Mouse (Mus musculus): ENCODE data around the gene Rab43. TPM values are rescaled to one million over a fixed set of nuclear protein-coding genes. Genes with fewer than 3 reads are reported as not detected.
"Not testable (repeated sequence)": the region's sequence is repeated elsewhere in the genome, so short reads cannot be mapped to it uniquely, and the experiment has no call there.

The Rab43 gene
- polyA plus RNA-seq, 1 experiment from 2014 or later, result 10.8 TPM

DNA sequence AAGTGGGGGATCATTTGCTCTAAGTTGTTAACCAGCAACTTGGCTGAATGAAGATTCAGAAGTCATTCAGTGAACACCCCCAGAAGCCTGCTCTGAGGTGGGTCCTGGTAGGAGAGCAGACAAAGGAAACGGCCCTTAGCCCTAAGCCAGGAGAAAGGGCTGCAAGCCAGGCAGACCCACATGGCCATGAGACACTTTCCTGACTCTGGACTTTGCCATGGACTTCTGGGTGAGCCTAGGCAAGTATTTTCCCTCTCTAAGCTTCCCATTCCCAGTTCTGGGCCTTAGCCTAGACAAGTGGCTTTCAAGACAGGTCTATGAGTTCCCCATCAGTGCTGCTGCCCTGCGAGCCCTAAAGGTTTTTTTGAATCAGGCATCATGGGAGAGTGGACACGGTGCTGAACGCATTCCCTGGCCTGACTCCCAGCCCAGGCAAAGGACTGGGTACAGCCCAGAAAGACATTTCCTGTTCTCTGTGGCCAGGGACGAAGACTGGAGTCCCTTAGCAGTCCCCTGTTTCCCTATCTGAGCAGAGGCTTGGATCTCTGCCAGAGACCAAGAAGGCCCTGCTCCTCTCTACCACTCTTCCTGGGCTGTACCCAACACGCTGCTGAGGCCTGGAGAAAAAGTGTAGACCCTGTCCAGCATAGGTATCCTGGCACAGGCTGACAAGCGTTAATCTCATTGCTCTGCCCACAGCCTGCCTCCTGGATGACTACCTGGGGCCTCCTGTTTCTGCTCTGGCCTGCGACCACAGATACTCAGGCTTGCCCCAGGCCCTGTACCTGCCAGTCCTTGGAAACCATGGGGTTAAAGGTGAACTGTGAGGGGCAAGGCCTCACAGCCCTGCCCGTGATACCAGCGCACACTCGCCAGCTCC lies 33.4 kb downstream of the Rab43 start:
- Histone ChIP-seq H3K4me1 (no peaks in the 10 kb centered on the region), H3K36me3 (no peaks in the 10 kb centered on the region), H3K27ac (no peak overlapping the region), H3K27me3 (replicated peaks) (no peaks in the 10 kb centered on the region), H3K4me3 (no peak overlapping the region), H3K9me3 (no peaks in the 10 kb centered on the region), H3K9ac (no peak overlapping the region), H3K4me2 (replicated peaks) (no peak overlapping the region)
- ATAC-seq (ENCODE audit: low FRiP score, low read depth), result no peak
- 84% methylated on average over 11 of the region's 11 CpGs for WGBS

DNA sequence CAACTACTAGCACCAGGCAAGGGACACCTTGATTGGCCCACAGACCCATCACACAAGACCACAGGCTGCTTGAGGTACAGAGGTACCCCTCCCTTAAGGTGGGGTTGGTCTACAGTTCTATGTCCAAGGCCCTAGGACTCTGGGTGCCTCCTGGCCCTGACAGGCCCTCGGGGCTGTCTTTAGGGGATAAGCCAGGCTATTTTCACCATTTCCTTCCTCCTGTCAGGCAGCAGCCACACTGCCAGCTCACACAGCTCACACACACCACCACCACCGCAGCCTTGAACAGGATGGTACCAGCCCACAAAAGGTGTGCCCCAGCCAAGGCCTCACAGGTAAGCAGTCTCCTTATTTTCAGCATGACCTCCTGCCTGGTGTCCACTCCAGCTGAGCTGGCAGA lies 34.1 kb downstream of the Rab43 start, which contains the start of gene Gp9:
Gene Gp9 (plus strand): TSS at position 231 of the 400 bp plus-strand sequence.
- no peaks in the 10 kb centered on the region for H3K9me3 ChIP-seq
- H3K4me1 ChIP-seq, result no peaks in the 10 kb centered on the region
- H3K36me3 ChIP-seq, result no peaks in the 10 kb centered on the region
- no peak within 1 kb of the TSS for H3K9ac ChIP-seq
- no peak within 1 kb of the TSS for H3K4me2 ChIP-seq (replicated peaks)
- no peak within 1 kb of the TSS for H3K4me3 ChIP-seq
- H3K27me3 ChIP-seq (replicated peaks), result no peaks in the 10 kb centered on the region
- H3K27ac ChIP-seq, result no peak within 1 kb of the TSS
- WGBS, result 70% methylated on average over 2 of the region's 2 CpGs
- ATAC-seq (ENCODE audit: low FRiP score, low read depth), result no peak

DNA sequence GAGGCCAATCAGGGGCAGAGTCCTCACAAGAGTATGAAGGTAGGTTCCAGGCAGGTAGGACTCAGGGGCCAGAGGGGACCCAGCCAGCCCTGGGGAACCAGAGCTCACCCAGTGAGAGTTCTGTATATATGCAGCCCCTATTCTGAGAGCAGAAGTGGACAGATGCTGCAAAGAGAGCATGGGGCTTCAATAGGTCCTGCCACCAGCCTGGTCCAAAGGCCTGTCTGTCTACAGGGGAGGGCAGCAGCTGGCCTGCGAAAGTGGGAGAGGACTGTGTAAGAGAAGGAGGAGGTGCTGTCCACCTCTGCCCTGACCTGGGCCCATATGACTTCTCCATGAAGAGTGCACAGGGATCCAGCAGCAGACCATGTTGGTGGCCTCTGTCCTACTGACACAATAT lies 35.3 kb downstream of the Rab43 start:
- Histone ChIP-seq H3K9ac (no peak overlapping the region), H3K4me2 (replicated peaks) (no peak overlapping the region), H3K27ac (no peak overlapping the region), H3K27me3 (replicated peaks) (no peaks in the 10 kb centered on the region), H3K36me3 (no peaks in the 10 kb centered on the region), H3K9me3 (no peaks in the 10 kb centered on the region), H3K4me3 (no peak overlapping the region), H3K4me1 (no peaks in the 10 kb centered on the region)
- WGBS, result 86% methylated on average over 1 of the region's 1 CpGs
- ATAC-seq (ENCODE audit: low FRiP score, low read depth), result no peak

DNA sequence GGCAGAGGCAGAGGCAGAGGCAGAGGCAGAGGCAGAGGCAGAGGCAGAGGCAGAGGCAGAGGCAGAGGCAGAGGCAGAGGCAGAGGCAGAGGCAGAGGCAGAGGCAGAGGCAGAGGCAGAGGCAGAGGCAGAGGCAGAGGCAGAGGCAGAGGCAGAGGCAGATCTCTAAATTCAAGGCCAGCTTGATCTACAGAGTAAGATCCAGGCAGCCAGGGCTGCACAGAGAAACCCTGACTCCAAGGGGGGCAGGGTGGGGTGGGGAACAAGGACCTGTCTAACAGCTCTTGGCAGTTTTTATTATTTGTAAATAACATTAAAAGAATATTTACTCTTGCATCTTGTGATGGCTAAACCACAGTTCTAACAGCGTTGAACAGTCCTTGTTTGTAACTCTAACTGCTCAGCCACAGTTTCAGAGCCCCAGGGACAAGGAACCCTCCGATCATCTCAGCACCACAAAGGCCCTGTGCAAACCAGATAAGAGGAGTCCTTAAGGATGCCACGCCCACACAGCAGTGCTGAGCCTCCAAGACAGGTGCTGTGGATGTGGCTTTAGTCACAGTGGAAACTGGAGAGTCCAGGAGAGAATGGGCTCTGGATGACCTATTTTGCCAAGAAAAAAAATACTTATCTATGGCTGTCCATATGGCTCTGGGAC lies 36.2 kb downstream of the Rab43 start:
- Histone ChIP-seq H3K9ac (no peak overlapping the region), H3K4me1 (no peaks in the 10 kb centered on the region), H3K4me3 (no peak overlapping the region), H3K36me3 (no peaks in the 10 kb centered on the region), H3K4me2 (replicated peaks) (no peak overlapping the region), H3K27me3 (replicated peaks) (no peaks in the 10 kb centered on the region), H3K27ac (no peak overlapping the region), H3K9me3 (no peaks in the 10 kb centered on the region)
- WGBS, result 78% methylated on average over 3 of the region's 3 CpGs
- no peak for ATAC-seq (ENCODE audit: low FRiP score, low read depth)

DNA sequence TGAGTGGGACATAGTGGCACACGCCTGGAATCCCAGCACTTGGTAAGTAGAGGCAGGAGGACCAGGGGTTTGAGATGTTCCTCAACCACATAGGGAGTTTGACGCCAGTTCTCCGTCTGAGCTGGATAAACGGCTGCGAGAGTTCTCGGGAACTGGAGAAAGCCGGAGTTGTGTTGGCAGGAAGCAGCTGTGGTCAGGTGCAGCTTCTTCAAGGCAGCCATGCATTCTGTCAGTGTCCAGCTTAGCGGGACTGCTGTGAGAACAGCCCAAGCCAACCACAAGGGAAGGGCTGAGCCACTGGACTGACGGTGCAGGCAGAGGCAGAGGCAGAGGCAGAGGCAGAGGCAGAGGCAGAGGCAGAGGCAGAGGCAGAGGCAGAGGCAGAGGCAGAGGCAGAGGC lies 37.1 kb downstream of the Rab43 start:
- 85% methylated on average over 9 of the region's 9 CpGs for WGBS
- H3K4me2 ChIP-seq (replicated peaks), result no peak overlapping the region
- H3K27ac ChIP-seq, result no peak overlapping the region
- no peaks in the 10 kb centered on the region for H3K9me3 ChIP-seq
- H3K9ac ChIP-seq, result no peak overlapping the region
- H3K4me3 ChIP-seq, result no peak overlapping the region
- no peaks in the 10 kb centered on the region for H3K4me1 ChIP-seq
- H3K36me3 ChIP-seq, result no peaks in the 10 kb centered on the region
- ATAC-seq (ENCODE audit: low FRiP score, low read depth), result no peak
- H3K27me3 ChIP-seq (replicated peaks), result no peaks in the 10 kb centered on the region

DNA sequence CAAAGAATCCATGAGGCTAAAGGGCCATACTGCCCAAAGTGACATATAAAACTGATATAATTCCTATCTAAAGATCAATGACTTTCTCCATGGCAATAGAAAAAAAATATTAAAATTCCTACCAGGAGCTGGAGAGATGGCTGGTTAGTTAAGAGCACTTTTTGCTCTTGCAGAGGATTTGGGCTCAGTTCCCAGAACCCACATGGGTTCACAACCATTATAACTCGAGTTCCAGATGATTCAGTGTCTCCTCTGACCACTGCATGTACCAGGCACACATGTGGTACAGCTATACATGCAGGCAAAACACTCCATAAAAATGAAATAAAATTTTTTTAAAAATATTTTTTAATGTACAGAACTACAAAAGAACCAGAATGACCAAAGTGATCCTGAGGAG lies 37.5 kb downstream of the Rab43 start:
- H3K4me1 ChIP-seq, result no peaks in the 10 kb centered on the region
- no peaks in the 10 kb centered on the region for H3K9me3 ChIP-seq
- no peaks in the 10 kb centered on the region for H3K27me3 ChIP-seq (replicated peaks)
- H3K27ac ChIP-seq, result no peak overlapping the region
- ATAC-seq (ENCODE audit: low FRiP score, low read depth), result no peak
- no peak overlapping the region for H3K4me2 ChIP-seq (replicated peaks)
- H3K36me3 ChIP-seq, result no peaks in the 10 kb centered on the region
- whole genome bisulfite sequencing, result 54% methylated on average over 1 of the region's 1 CpGs
- H3K4me3 ChIP-seq, result no peak overlapping the region
- H3K9ac ChIP-seq, result no peak overlapping the region

DNA sequence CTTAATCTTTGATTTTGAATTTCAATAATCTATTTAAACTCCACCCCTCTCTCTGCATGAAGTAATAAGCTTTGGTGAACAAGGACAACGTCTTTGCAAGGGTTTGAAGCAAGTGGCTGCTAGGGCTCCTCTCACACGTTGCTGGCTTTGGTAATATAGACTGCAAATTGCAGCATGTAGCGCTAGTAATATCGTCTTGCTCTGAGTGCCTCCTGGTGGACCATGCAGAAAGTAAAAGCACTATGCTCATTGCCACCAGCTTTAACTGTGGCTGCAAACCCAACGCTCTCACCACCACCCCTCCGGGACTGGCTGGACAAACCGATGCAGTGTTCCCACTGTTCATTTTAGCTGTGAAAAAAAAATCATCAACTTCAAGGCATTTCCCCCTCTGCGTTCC lies 41.3 kb downstream of the Rab43 start:
- no peaks in the 10 kb centered on the region for H3K4me1 ChIP-seq
- no peak overlapping the region for H3K4me2 ChIP-seq (replicated peaks)
- no peak overlapping the region for H3K4me3 ChIP-seq
- H3K36me3 ChIP-seq, result no peaks in the 10 kb centered on the region
- no peak for ATAC-seq (ENCODE audit: low FRiP score, low read depth)
- H3K9ac ChIP-seq, result no peak overlapping the region
- 60% methylated on average over 8 of the region's 8 CpGs for WGBS
- H3K9me3 ChIP-seq, result no peaks in the 10 kb centered on the region
- no peak overlapping the region for H3K27ac ChIP-seq
- H3K27me3 ChIP-seq (replicated peaks), result no peaks in the 10 kb centered on the region

DNA sequence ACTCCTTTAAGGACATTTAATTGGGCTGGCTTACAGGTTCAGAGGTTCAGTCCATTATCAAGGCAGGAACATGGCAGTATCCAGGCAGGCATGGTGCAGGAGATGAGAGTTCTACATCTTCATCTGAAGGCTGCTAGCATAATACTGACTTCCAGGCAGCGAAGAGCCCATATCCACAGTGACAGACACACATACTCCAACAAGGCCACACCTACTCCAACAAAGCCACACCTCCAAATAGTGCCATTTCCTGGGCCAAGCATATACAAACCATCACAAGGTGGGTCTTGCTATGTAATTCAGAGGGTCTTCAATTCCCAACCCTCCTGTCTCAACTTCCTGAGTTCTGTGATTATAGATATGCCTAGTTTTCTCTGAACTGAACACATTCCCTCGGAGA lies 47.7 kb downstream of the Rab43 start:
- not testable (repeated sequence) for H3K4me2 ChIP-seq (replicated peaks); ATAC-seq (ENCODE audit: low FRiP score, low read depth); H3K27me3 ChIP-seq (replicated peaks); H3K4me1 ChIP-seq; H3K9ac ChIP-seq; H3K9me3 ChIP-seq; H3K27ac ChIP-seq; H3K4me3 ChIP-seq; H3K36me3 ChIP-seq
- WGBS, result 91% methylated on average over 2 of the region's 2 CpGs

- H3K27ac ChIP-seq, result no peak overlapping the region
- H3K27me3 ChIP-seq (replicated peaks), result no peaks in the 10 kb centered on the region
- H3K4me2 ChIP-seq (replicated peaks), result no peak overlapping the region
- H3K4me3 ChIP-seq, result no peak overlapping the region
- no peaks in the 10 kb centered on the region for H3K4me1 ChIP-seq
- no peak overlapping the region for H3K9ac ChIP-seq
- H3K9me3 ChIP-seq, result no peaks in the 10 kb centered on the region
- ATAC-seq (ENCODE audit: low FRiP score, low read depth), result no peak
- WGBS, result 71% methylated on average over 4 of the region's 4 CpGs
- no peaks in the 10 kb centered on the region for H3K36me3 ChIP-seq
These were observed 48.3 kb downstream of the Rab43 start for GRCm38 (mm10) chr6:87763376-87764280.

GRCm38 (mm10) chr6:87762161-87762560 lies 49.8 kb downstream of the Rab43 start:
- Histone ChIP-seq H3K4me2 (replicated peaks) (no peak overlapping the region), H3K9ac (no peak overlapping the region), H3K4me3 (no peak overlapping the region), H3K27ac (no peak overlapping the region), H3K36me3 (peaks cover under 1% of the 10 kb centered on the region; the same call in 1 of the 2 replicates), H3K9me3 (no peaks in the 10 kb centered on the region), H3K27me3 (replicated peaks) (no peaks in the 10 kb centered on the region), H3K4me1 (no peaks in the 10 kb centered on the region)
- WGBS, result 88% methylated on average over 5 of the region's 5 CpGs
- no peak for ATAC-seq (ENCODE audit: low FRiP score, low read depth)

DNA sequence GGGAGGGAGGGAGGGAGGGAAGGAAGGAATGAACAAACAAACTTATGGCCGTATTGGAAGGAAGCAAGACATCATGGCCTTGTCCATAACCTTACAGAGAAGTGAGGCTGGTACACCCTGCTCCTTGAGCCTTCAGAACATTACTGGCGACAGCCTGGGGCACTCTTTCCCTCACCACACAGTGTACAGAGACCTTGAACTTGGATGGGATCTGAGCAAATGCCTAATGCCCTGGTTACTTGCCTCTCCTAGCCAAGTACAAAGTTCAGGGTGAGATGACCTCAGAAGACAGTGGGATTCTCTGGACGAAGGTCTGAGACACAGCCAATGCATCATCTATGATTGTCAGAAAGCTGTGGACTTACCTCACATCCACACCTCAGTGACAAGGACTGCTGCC lies 52.1 kb downstream of the Rab43 start:
- no peak for ATAC-seq (ENCODE audit: low FRiP score, low read depth)
- H3K4me1 ChIP-seq, result no peaks in the 10 kb centered on the region
- H3K36me3 ChIP-seq, result peaks cover 15% of the 10 kb centered on the region
- no peak overlapping the region for H3K4me3 ChIP-seq
- H3K27ac ChIP-seq, result no peak overlapping the region
- no peak overlapping the region for H3K9ac ChIP-seq
- no peaks in the 10 kb centered on the region for H3K9me3 ChIP-seq
- H3K4me2 ChIP-seq (replicated peaks), result no peak overlapping the region
- H3K27me3 ChIP-seq (replicated peaks), result no peaks in the 10 kb centered on the region
- WGBS, result 71% methylated on average over 3 of the region's 3 CpGs

DNA sequence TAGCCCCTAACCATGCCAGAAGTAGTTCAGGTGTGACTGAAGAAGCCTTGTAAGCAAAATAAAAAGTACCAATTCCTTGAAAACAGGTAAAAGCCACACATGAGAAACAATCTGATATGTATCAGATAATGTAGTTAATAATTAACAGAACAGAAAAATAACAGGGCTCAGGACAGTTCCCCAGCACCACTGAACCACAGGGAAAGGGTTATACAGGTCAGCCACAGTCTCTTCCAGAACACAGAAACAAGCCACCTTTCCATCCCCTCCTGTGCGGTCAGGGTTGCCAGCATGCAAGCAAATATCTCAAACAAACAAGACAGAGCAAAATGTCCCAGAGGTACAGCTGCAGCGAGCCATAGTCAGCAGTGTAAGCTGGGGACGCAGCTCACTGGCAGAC lies 52.6 kb downstream of the Rab43 start:
- Histone ChIP-seq H3K9me3 (no peaks in the 10 kb centered on the region), H3K4me3 (no peak overlapping the region), H3K4me1 (no peaks in the 10 kb centered on the region), H3K27ac (no peak overlapping the region), H3K27me3 (replicated peaks) (no peaks in the 10 kb centered on the region), H3K4me2 (replicated peaks) (no peak overlapping the region), H3K36me3 (peaks cover 17% of the 10 kb centered on the region), H3K9ac (no peak overlapping the region)
- no peak for ATAC-seq (ENCODE audit: low FRiP score, low read depth)
- WGBS, result 82% methylated on average over 3 of the region's 3 CpGs

Measured in neural tube, embryonic 12.5 days (tissue).